Mouse (Mus musculus) midbrain, embryonic 14.5 days (tissue): ENCODE data around the gene Slfn2. TPM values are rescaled to one million over a fixed set of nuclear protein-coding genes. Genes with fewer than 3 reads are reported as not detected.

Source experiments
- ATAC-seq: fragments of 200-750 bp; cut with Nextera tagmentation; 2 replicates; pipeline ENCODE4 v1.8.0; 2017; ENCODE audit warnings: moderate number of reproducible peaks, moderate library complexity; ENCODE audit not compliant: low FRiP score, low TSS enrichment
- DNase-seq: peaks from one replicate; pipeline ENCODE4 v3.0.0-alpha.2; 2015
- H3K27ac ChIP-seq: fragments of 300-500 bp; sonication (generic); replicated peaks from 2 replicates; pipeline ENCODE4 v1.5.1; 2014; ENCODE audit warnings: mild to moderate bottlenecking, low read depth, low read length, moderate library complexity
- H3K27me3 ChIP-seq: fragments of 300-500 bp; sonication (generic); 2 replicates; pipeline ENCODE4 v1.6.1; 2014; ENCODE audit warnings: low read length, control low read depth, mixed read lengths; ENCODE audit not compliant: control insufficient read depth, insufficient read depth
- H3K36me3 ChIP-seq: fragments of 300-500 bp; sonication (generic); 2 replicates; pipeline ENCODE4 v1.6.1; 2014; ENCODE audit warnings: low read length, control low read depth; ENCODE audit not compliant: control insufficient read depth, insufficient read depth
- H3K4me1 ChIP-seq: fragments of 300-500 bp; sonication (generic); 2 replicates; pipeline ENCODE4 v1.6.1; 2014; ENCODE audit warnings: mild to moderate bottlenecking, antibody characterized with exemption, low read length, control low read depth; ENCODE audit not compliant: control insufficient read depth, insufficient read depth
- H3K4me2 ChIP-seq: fragments of 300-500 bp; sonication (generic); 2 replicates; pipeline ENCODE4 v1.6.1; 2014; ENCODE audit warnings: mild to moderate bottlenecking, low read length, moderate library complexity
- H3K4me3 ChIP-seq: fragments of 300-500 bp; sonication (generic); replicated peaks from 2 replicates; pipeline ENCODE4 v1.5.1; 2014; ENCODE audit warnings: low read depth, low read length
- H3K9ac ChIP-seq: fragments of 300-500 bp; sonication (generic); replicated peaks from 2 replicates; pipeline ENCODE4 v1.6.1; 2014; ENCODE audit warnings: mild to moderate bottlenecking, low read length, moderate library complexity
- H3K9me3 ChIP-seq: fragments of 300-500 bp; sonication (generic); 2 replicates; pipeline ENCODE4 v1.6.1; 2016; ENCODE audit warnings: low read length, control low read depth, mixed read lengths; ENCODE audit not compliant: control insufficient read depth
- WGBS: fragments of 180-500 bp; shearing (Covaris S2); extraction: QIAGEN DNeasy Blood & Tissue Kit; methylation state at CpG from one replicate; pipeline ENCODE4 v1.1.7; 2014; 5-methylcytosine and 5-hydroxymethylcytosine counted together
- polyA plus RNA-seq: library from polyadenylated mRNA; unstranded; fragments of >200 nt; fragmentation: Nextera tagmentation; extraction: Ambion mirVana; gene quantifications from 2 replicates; pipeline ENCODE4 v1.2.1, GENCODE M21; 2014

Slfn2 gene
- polyA plus RNA-seq, 1 experiment from 2014 or later: 3.1 TPM

DNA sequence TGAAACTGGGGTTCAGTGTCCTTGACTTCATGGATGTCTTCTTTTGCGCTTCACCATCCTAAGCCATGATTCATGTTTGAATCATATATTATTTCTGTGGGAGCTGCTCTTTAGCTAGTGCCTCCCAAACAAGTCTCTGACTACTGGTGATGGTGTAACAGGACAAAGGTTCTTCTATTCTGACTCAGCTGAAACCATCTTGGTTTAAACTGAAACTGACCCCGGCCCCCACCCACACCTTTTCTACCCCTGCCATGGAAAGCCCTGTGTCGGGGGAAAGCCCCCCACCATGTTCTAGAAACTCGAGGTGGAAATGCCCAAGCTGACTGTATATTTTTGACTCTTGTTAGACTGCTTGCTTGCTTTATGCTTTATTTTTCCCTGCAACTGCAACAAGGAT, 21.0 kb upstream of the Slfn2 start:
- Histone ChIP-seq H3K9me3 (no peaks in the 10 kb centered on the region), H3K27ac (no peak overlapping the region), H3K4me3 (no peak overlapping the region), H3K4me2 (no peak overlapping the region), H3K4me1 (no peaks in the 10 kb centered on the region), H3K36me3 (no peaks in the 10 kb centered on the region), H3K9ac (no peak overlapping the region), H3K27me3 (no peaks in the 10 kb centered on the region)
- ATAC-seq (no peak), DNase-seq (no peak)
- 80% methylated on average over 4 of the region's 4 CpGs for WGBS

DNA sequence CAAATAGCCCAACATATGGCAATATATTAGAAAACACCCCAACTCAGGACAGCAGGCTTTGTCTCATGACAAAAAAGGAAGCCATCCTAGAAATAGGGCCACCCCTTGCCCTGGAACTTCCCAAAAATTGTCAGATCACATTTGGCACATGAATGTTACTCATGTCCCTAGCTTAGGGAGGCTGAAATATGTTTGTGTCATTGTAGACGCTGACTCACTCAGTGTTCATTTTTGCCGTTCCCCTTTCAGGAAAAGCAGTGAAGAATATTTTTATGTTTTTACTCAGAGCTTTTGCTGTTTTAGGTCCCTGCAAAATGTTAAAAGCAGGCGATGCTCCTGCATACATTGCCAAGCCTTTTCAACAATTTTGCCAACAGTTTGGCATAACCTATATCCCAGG, 19.3 kb upstream of the Slfn2 start:
- no peak overlapping the region for H3K9ac ChIP-seq
- no peaks in the 10 kb centered on the region for H3K27me3 ChIP-seq
- no peaks in the 10 kb centered on the region for H3K9me3 ChIP-seq
- no peaks in the 10 kb centered on the region for H3K36me3 ChIP-seq
- no peak for DNase-seq
- no peak overlapping the region for H3K27ac ChIP-seq
- no peak overlapping the region for H3K4me2 ChIP-seq
- no peak for ATAC-seq
- H3K4me3 ChIP-seq: no peak overlapping the region
- WGBS: 89% methylated on average over 3 of the region's 3 CpGs
- H3K4me1 ChIP-seq: no peaks in the 10 kb centered on the region

DNA sequence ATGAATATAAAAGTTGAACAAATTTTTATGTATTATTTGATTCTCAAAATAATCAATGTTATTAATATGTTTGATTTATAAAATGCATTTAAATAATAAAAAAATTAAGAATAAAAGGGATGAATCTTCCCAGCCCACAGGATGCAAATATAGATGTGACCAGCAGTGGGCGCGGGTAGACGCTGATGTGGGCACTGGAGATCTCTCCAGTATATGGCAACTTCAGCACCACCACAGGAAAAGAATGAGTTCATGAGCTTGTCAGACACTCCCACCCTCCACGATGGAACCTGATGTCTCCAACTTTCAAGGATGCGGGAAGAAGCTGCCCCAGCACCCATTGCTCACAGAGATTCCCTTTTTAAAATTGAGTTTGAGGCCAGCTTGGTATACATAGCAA, 7.0 kb upstream of the Slfn2 start:
- Histone ChIP-seq H3K36me3 (no peaks in the 10 kb centered on the region), H3K4me1 (no peaks in the 10 kb centered on the region), H3K4me2 (no peak overlapping the region), H3K4me3 (no peak overlapping the region), H3K27me3 (no peaks in the 10 kb centered on the region), H3K9me3 (no peaks in the 10 kb centered on the region), H3K27ac (no peak overlapping the region), H3K9ac (no peak overlapping the region)
- DNase-seq (peak; percentile 76), ATAC-seq (no peak)
- WGBS: 5% methylated on average over 5 of the region's 5 CpGs

DNA sequence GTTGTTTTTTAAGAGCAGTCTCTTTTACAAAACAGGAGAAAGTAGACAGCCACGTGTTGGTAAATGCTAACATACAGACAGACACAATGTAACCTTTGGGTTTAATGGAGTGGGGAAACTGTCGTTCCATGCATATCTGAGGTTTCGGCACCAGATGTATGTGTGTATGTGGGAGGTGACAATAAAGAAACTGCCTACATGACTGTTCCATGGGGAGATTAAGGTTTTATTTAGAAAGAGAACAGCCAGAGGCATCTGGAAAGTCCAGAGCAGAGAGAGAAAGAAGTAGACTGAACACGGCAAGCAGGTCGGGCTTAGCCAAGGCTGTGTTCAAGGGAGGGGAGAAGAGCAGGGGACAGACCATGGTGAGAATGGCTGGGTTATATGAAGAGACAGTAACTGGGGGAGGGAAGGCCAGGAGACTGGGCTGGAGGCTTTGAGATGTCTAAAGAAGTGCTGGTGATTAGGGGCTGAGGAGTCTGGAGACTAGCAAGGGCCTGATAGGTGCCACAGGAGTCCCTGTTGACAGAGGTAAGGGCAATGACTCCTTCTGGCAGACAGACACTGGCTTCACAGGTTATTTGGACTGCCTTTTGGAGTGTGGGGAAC, 4.4 kb upstream of the Slfn2 start:
- DNase-seq: no peak
- Histone ChIP-seq H3K27ac (no peak overlapping the region), H3K27me3 (no peaks in the 10 kb centered on the region), H3K4me1 (no peaks in the 10 kb centered on the region), H3K9me3 (no peaks in the 10 kb centered on the region), H3K36me3 (no peaks in the 10 kb centered on the region), H3K4me2 (no peak overlapping the region), H3K4me3 (no peak overlapping the region), H3K9ac (no peak overlapping the region)
- 80% methylated on average over 5 of the region's 5 CpGs for WGBS
- no peak for ATAC-seq

DNA sequence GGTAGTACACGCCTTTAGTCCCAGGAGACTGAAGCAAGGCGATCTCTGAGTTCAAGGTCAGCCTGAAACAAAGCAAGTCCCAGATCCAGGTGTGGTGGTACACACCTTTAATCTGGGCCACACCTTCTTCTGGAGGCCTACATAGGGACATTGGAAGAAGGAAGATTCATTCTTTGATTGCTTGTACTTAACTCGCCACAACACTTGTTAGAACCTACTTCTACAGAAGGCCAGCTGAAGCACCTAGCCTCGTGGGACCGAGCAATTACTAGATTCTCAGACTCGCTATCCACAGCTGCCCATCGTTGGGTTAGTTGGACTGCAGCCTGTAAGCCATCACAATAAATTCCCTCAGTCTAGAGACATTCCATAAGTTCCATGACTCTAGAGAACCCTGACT, 3.1 kb upstream of the Slfn2 start:
- no peak for DNase-seq
- Histone ChIP-seq H3K4me3 (no peak overlapping the region), H3K9me3 (no peaks in the 10 kb centered on the region), H3K27ac (no peak overlapping the region), H3K27me3 (no peaks in the 10 kb centered on the region), H3K36me3 (no peaks in the 10 kb centered on the region), H3K4me1 (no peaks in the 10 kb centered on the region), H3K4me2 (no peak overlapping the region), H3K9ac (no peak overlapping the region)
- WGBS: 91% methylated on average over 7 of the region's 7 CpGs
- no peak for ATAC-seq

DNA sequence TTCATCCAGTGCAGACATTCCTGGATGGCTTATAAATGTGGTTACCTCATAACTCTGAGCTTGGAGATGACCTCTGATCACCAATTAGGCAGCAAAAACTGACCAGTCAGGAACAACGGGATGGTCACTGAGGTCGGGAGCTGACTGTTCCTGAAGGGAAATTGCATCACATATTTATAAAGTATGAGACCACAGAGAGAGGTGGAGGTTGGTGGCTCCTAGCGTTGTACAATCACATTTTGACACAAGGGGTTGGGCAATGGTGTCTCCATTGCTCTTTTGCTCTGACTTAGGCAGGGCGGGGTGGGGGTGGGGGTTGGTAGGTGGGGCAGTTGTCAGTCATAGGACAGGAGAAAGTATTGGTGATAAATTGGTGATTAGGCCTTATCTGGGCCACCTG, 1.8 kb upstream of the Slfn2 start:
- DNase-seq (no peak), ATAC-seq (no peak)
- 85% methylated on average over 4 of the region's 4 CpGs for WGBS
- Histone ChIP-seq H3K4me1 (no peaks in the 10 kb centered on the region), H3K4me2 (no peak overlapping the region), H3K9ac (no peak overlapping the region), H3K36me3 (no peaks in the 10 kb centered on the region), H3K9me3 (no peaks in the 10 kb centered on the region), H3K27me3 (no peaks in the 10 kb centered on the region), H3K4me3 (no peak overlapping the region), H3K27ac (no peak overlapping the region)

DNA sequence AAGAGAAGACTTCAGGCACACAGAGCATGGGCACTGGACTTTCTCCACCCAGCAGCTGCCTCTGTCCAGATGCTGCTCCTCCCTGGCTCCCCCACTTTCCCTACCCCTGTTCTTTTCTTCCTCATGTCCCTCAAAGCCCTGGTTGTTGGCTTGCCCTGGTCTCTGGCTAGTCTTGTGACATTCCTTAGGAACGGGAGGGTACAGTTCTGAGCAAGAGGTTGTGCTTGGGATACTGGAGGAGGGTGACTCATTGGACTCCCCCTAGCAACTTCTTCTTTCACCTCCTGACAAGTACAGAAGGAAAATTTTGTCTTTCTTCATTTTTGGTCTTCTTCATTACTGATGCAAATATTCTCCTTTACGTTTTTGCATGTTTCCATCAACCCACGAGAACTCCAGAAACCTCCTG, 967 bp upstream of the Slfn2 start:
- ATAC-seq (no peak), DNase-seq (no peak)
- WGBS: 71% methylated on average over 3 of the region's 3 CpGs
- Histone ChIP-seq H3K4me1 (no peaks in the 10 kb centered on the region), H3K4me3 (no peak overlapping the region), H3K4me2 (no peak overlapping the region), H3K9me3 (no peaks in the 10 kb centered on the region), H3K36me3 (no peaks in the 10 kb centered on the region), H3K27me3 (no peaks in the 10 kb centered on the region), H3K27ac (no peak overlapping the region), H3K9ac (no peak overlapping the region)

DNA sequence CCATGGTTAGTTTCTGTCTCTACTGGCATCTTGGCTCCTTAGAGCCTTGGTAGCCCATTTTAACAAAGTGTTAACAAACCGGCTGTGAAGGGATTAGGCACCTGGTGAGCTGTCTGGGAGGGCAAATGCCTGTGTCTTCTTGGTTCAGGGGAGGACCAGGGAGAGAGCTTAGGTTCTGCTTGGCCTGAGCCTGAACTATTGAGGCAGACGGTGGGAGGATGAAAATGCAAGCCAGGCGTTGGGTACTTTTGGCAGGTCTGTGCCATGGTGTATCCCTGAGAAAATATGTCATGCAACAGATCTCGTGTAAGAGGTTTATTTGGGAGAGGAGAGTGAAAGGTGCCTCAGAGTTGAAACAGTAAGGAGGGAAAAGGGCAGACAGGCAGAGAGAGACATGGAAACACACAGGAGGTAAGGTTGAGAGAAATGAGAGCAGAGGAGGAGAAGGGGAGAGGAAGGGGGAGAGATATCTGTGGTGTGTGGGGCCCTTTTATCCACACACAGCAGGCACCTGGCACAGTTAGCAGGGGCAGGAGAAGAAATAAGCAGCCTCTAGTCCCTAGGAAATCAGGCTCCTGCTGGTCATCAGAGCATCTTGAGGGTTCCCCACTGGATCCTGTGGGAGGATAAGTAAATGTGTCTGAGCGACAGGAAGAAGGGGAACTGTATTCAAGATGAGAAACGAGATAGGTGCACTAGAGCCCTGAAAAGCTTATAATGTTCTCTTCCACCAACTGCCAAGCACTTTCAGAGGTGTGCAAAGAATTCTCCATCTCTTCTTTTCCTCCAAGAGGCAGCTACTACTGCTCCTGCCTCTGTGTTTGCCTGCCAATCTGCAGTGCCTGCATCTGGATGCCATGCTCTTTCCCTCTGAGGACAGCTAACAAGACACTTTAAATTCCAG, 781 bp downstream of the Slfn2 start:
- Histone ChIP-seq H3K36me3 (no peaks in the 10 kb centered on the region), H3K9me3 (no peaks in the 10 kb centered on the region), H3K4me1 (no peaks in the 10 kb centered on the region), H3K27me3 (no peaks in the 10 kb centered on the region), H3K4me2 (no peak overlapping the region), H3K4me3 (no peak overlapping the region), H3K9ac (no peak overlapping the region), H3K27ac (no peak overlapping the region)
- DNase-seq (no peak), ATAC-seq (no peak)
- 23% methylated on average over 6 of the region's 6 CpGs for WGBS
